Mouse (Mus musculus) ES-E14 (cell line): ENCODE measurements around the gene Zbtb49.

Experiments
- CHD2 ChIP-seq: IDR thresholded peaks from 2 replicates; pipeline ENCODE4 v1.6.1; 2014; ENCODE audit warnings: mild to moderate bottlenecking, low read depth, low read length, inconsistent platforms
- HCFC1 ChIP-seq: IDR thresholded peaks from 2 replicates; pipeline ENCODE4 v1.6.1; 2012; ENCODE audit warnings: low read length, inconsistent platforms, borderline replicate concordance; ENCODE audit not compliant: insufficient read depth
- MAFK ChIP-seq: IDR thresholded peaks from 2 replicates; pipeline ENCODE4 v1.6.1; 2014; ENCODE audit warnings: mild to moderate bottlenecking, low read depth, low read length, inconsistent platforms; ENCODE audit not compliant: insufficient read depth
- ZC3H11A ChIP-seq: IDR thresholded peaks from 2 replicates; pipeline ENCODE4 v1.6.1; 2012; ENCODE audit warnings: low read depth, mild to moderate bottlenecking, inconsistent platforms, low read length, borderline replicate concordance
- ZNF384 ChIP-seq: IDR thresholded peaks from 2 replicates; pipeline ENCODE4 v1.6.1; 2012; ENCODE audit warnings: low read depth, low read length, inconsistent platforms

- TF ChIP-seq MAFK (no peak), CHD2 (no peak), ZNF384 (no peak), ZC3H11A (no peak), HCFC1 (no peak)
Observed at GRCm38 (mm10) chr5:38208985-38209384, 11.3 kb downstream of the Zbtb49 start.
